8 mouse cellular contexts compared by ENCODE assay signal in genomic region chr1:193130839-193131238, GRCm38 (mm10). TPM values are rescaled to one million over a fixed set of nuclear protein-coding genes. Genes with fewer than 3 reads are reported as not detected.
A peak's percentile ranks its signal among the peaks of the same experiment; 100 is the strongest.
DNase-seq lines count a peak whose midpoint lies in the region; ATAC-seq and TF ChIP-seq lines count a peak whose summit lies in the region.

No protein-coding gene starts in this region.

- no peak for TF ChIP-seq POLR2A in ES-Bruce4 (IDR thresholded peaks at IDR 0.05; ENCODE audit: insufficient read depth, low read length)

- peaks cover 13% of the 10 kb centered on the region for H3K4me1 ChIP-seq in heart, embryonic 13.5 days
- H3K4me1 ChIP-seq in ES-Bruce4 (ENCODE audit: control insufficient read depth, insufficient read depth, low read length): no peaks in the 10 kb centered on the region
- H3K4me1 ChIP-seq in forebrain, postnatal 0 days (ENCODE audit: insufficient read depth): peaks cover 10% of the 10 kb centered on the region
- H3K4me1 ChIP-seq in midbrain, embryonic 10.5 days: peaks cover 12% of the 10 kb centered on the region

- ATAC-seq in heart, embryonic 13.5 days (ENCODE audit: extremely low read depth, insufficient number of reproducible peaks, low FRiP score, low TSS enrichment): no peak
- peak; percentile 5; the same call in 1 of the 2 replicates for ATAC-seq in forebrain, postnatal 0 days

- H3K27ac ChIP-seq in heart, embryonic 13.5 days (replicated peaks): no peak overlapping the region
- no peak overlapping the region for H3K27ac ChIP-seq in ES-Bruce4 (ENCODE audit: insufficient read depth, low read length)
- peak overlapping the region; percentile 86 for H3K27ac ChIP-seq in forebrain, postnatal 0 days (ENCODE audit: low read depth, low read length)
- H3K27ac ChIP-seq in midbrain, embryonic 10.5 days (replicated peaks): peak overlapping the region; percentile 88

- H3K9me3 ChIP-seq in heart, embryonic 13.5 days: no peaks in the 10 kb centered on the region
- H3K9me3 ChIP-seq in ES-Bruce4 (replicated peaks; ENCODE audit: control insufficient read depth, insufficient read depth, low read length, poor library complexity, severe bottlenecking): no peaks in the 10 kb centered on the region
- no peaks in the 10 kb centered on the region for H3K9me3 ChIP-seq in forebrain, postnatal 0 days (ENCODE audit: low read length)
- no peaks in the 10 kb centered on the region for H3K9me3 ChIP-seq in midbrain, embryonic 10.5 days (replicated peaks)

- DNase-seq in heart, postnatal 14 days: no peak
- no peak for DNase-seq in forebrain, postnatal 0 days
- no peak for DNase-seq in midbrain, embryonic 10.5 days (ENCODE audit: low spot score)
- no peak for DNase-seq in left cerebral cortex, postnatal 10 days (ENCODE audit: extremely low spot score in 1 of 2, low spot score in 2 of 2)
- no peak for DNase-seq in spleen, postnatal 36 days (ENCODE audit: low spot score in 2 of 2)
- DNase-seq in gastrocnemius, postnatal 36 days: no peak

- H3K4me2 ChIP-seq in heart, embryonic 13.5 days: peak overlapping the region; percentile 73
- H3K4me2 ChIP-seq in forebrain, postnatal 0 days (ENCODE audit: low read depth): peak overlapping the region; percentile 51

- H3K9ac ChIP-seq in heart, embryonic 13.5 days: peak overlapping the region; percentile 62; the same call in 1 of the 2 replicates
- peak overlapping the region; percentile 44; the same call in 1 of the 2 replicates for H3K9ac ChIP-seq in ES-Bruce4 (ENCODE audit: low read depth, poor library complexity, severe bottlenecking)
- peak overlapping the region; percentile 57 for H3K9ac ChIP-seq in forebrain, postnatal 0 days

- H3K36me3 ChIP-seq in heart, embryonic 13.5 days: peaks cover 20% of the 10 kb centered on the region
- H3K36me3 ChIP-seq in ES-Bruce4 (ENCODE audit: control insufficient read depth, insufficient read depth, low read length, poor library complexity, severe bottlenecking): peaks cover 11% of the 10 kb centered on the region; the same call in 1 of the 2 replicates
- peaks cover 14% of the 10 kb centered on the region; the same call in 1 of the 2 replicates for H3K36me3 ChIP-seq in forebrain, postnatal 0 days (ENCODE audit: insufficient read depth)
- H3K36me3 ChIP-seq in midbrain, embryonic 10.5 days: peaks cover 25% of the 10 kb centered on the region

- no peaks in the 10 kb centered on the region for H3K27me3 ChIP-seq in heart, embryonic 13.5 days (replicated peaks)
- H3K27me3 ChIP-seq in ES-Bruce4 (ENCODE audit: control insufficient read depth, insufficient read depth, low read length, poor library complexity, severe bottlenecking): no peaks in the 10 kb centered on the region
- no peaks in the 10 kb centered on the region for H3K27me3 ChIP-seq in forebrain, postnatal 0 days (ENCODE audit: insufficient read depth, low read length)
- H3K27me3 ChIP-seq in midbrain, embryonic 10.5 days (ENCODE audit: low read depth, poor library complexity, severe bottlenecking): no peaks in the 10 kb centered on the region

- WGBS in heart, embryonic 13.5 days: 79% methylated on average over 8 of the region's 8 CpGs
- WGBS in forebrain, postnatal 0 days: 88% methylated on average over 8 of the region's 8 CpGs
- WGBS in midbrain, embryonic 10.5 days: 81% methylated on average over 8 of the region's 8 CpGs

- intact Hi-C loops in heart, postnatal 14 days (cut with DNase I): loop anchor here (5.0 kb wide), 1 partner anchor 41 kb away; no protein-coding TSS in a partner anchor
- intact Hi-C loops in left cerebral cortex, postnatal 10 days (cut with DNase I): no loop called here
- intact Hi-C loops in gastrocnemius, postnatal 36 days (cut with DNase I): no loop called here

- no peak for TF ChIP-seq EP300 in ES-Bruce4 (IDR thresholded peaks at IDR 0.05; ENCODE audit: insufficient read depth, low read depth, low read length)

- no peak for TF ChIP-seq CTCF in ES-Bruce4 (IDR thresholded peaks at IDR 0.05; ENCODE audit: low read depth, low read length)
- no peak for TF ChIP-seq CTCF in forebrain, postnatal 0 days (IDR thresholded peaks at IDR 0.05; ENCODE audit: low read depth)

- peak overlapping the region; percentile 97; the same call in 1 of the 2 replicates for H3K4me3 ChIP-seq in heart, embryonic 13.5 days
- H3K4me3 ChIP-seq in ES-Bruce4 (ENCODE audit: low read depth, low read length): no peak overlapping the region
- H3K4me3 ChIP-seq in forebrain, postnatal 0 days (ENCODE audit: low read depth, low read length): peak overlapping the region; percentile 71
- H3K4me3 ChIP-seq in midbrain, embryonic 10.5 days: peak overlapping the region; percentile 98

RNA-seq across cellular contexts. Expression of gene Diexf, which starts 0.8 kb away (rescaled TPM):
- 4.9 and 5.7 TPM in 2 replicates for polyA plus RNA-seq in heart, embryonic 13.5 days (2015; fragmentation: Nextera tagmentation; extraction: Ambion mirVana)
- 10 to 100 TPM in 1 of 2 experiments, 1 to 10 TPM in 1; 9.7 to 10.1 TPM for total RNA-seq in heart, postnatal 14 days (2021)
- polyA plus RNA-seq in ES-Bruce4 (2011; ENCODE audit: insufficient read depth, insufficient read length, low read depth, missing spikeins): 66.4 and 70.6 TPM in 2 replicates
- total RNA-seq in forebrain, postnatal 0 days (2014; rRNA removed): 11.4 and 18.6 TPM in 2 replicates
- 4.0 and 6.2 TPM in 2 replicates for polyA plus RNA-seq in forebrain, postnatal 0 days (2015; fragmentation: Nextera tagmentation; extraction: Ambion mirVana)
- 8.4 and 8.8 TPM in 2 replicates for polyA plus RNA-seq in midbrain, embryonic 10.5 days (2016; fragmentation: Nextera tagmentation; extraction: Ambion mirVana)
- total RNA-seq in left cerebral cortex, postnatal 10 days (2021): 10 to 100 TPM; 15.0 to 17.8 TPM
- total RNA-seq in gastrocnemius, postnatal 36 days (2021): 1 to 10 TPM; 6.0 to 7.6 TPM

RNA-seq across cellular contexts. Expression of gene Irf6, which starts 22.1 kb away (rescaled TPM):
- polyA plus RNA-seq in heart, embryonic 13.5 days (2015; fragmentation: Nextera tagmentation; extraction: Ambion mirVana): 5.9 and 6.2 TPM in 2 replicates
- 1 to 10 TPM; 3.7 to 4.1 TPM for total RNA-seq in heart, postnatal 14 days (2021)
- polyA plus RNA-seq in ES-Bruce4 (2011; ENCODE audit: insufficient read depth, insufficient read length, low read depth, missing spikeins): 18.1 and 18.6 TPM in 2 replicates
- total RNA-seq in forebrain, postnatal 0 days (2014; rRNA removed): 0.33 and 0.62 TPM in 2 replicates
- 0.29 and 0.48 TPM in 2 replicates for polyA plus RNA-seq in forebrain, postnatal 0 days (2015; fragmentation: Nextera tagmentation; extraction: Ambion mirVana)
- polyA plus RNA-seq in midbrain, embryonic 10.5 days (2016; fragmentation: Nextera tagmentation; extraction: Ambion mirVana): 2.3 and 2.6 TPM in 2 replicates
- total RNA-seq in left cerebral cortex, postnatal 10 days (2021): 1 to 10 TPM; 1.8 to 2.8 TPM
- total RNA-seq in gastrocnemius, postnatal 36 days (2021): under 1 TPM; 0.41 to 0.54 TPM

RNA-seq across cellular contexts. Expression of gene A130010J15Rik, which starts 37.0 kb away (rescaled TPM):
- polyA plus RNA-seq in heart, embryonic 13.5 days (2015; fragmentation: Nextera tagmentation; extraction: Ambion mirVana): 11.1 and 12.8 TPM in 2 replicates
- total RNA-seq in heart, postnatal 14 days (2021): 1 to 10 TPM; 2.9 to 4.7 TPM
- polyA plus RNA-seq in ES-Bruce4 (2011; ENCODE audit: insufficient read depth, insufficient read length, low read depth, missing spikeins): 9.3 and 10.9 TPM in 2 replicates
- total RNA-seq in forebrain, postnatal 0 days (2014; rRNA removed): 16.2 and 18.2 TPM in 2 replicates
- polyA plus RNA-seq in forebrain, postnatal 0 days (2015; fragmentation: Nextera tagmentation; extraction: Ambion mirVana): 9.6 and 10.8 TPM in 2 replicates
- 16.7 and 16.9 TPM in 2 replicates for polyA plus RNA-seq in midbrain, embryonic 10.5 days (2016; fragmentation: Nextera tagmentation; extraction: Ambion mirVana)
- 1 to 10 TPM; 4.6 to 5.4 TPM for total RNA-seq in left cerebral cortex, postnatal 10 days (2021)
- total RNA-seq in gastrocnemius, postnatal 36 days (2021): 1 to 10 TPM; 2.2 to 3.6 TPM

Comparison
In these comparisons a context has a peak if more than half of its experiments do, and no peak if none do; other contexts are left out.
1. H3K27ac ChIP-seq: peak in forebrain, postnatal 0 days (single experiment) and midbrain, embryonic 10.5 days (single experiment); none in heart, embryonic 13.5 days (single experiment) and ES-Bruce4 (single experiment).
2. Peak in every context shown above with its lines, with median percentiles within 50 percentile points of each other: H3K9ac ChIP-seq.